28 mouse cellular contexts compared by ENCODE assay signal in genomic region chr3:144555144-144555543, GRCm38 (mm10). TPM values are rescaled to one million over a fixed set of nuclear protein-coding genes. Genes with fewer than 3 reads are reported as not detected.
DNase-seq lines count a peak whose midpoint lies in the region; ATAC-seq and TF ChIP-seq lines count a peak whose summit lies in the region.
"Had no signal": no experiment of that assay in that cellular context is flagged by ENCODE, and none has a peak within 500 bp of the region (broad histone marks: within the 10 kb centered on the region; RNA-seq: fewer than 3 reads in every experiment).

No protein-coding gene starts in this region.

- TF ChIP-seq POLR2A in liver, adult 2 months (IDR thresholded peaks at IDR 0.05; ENCODE audit: extremely low read depth, insufficient read depth, low read length), result no peak
- no peak for TF ChIP-seq POLR2A in thymus, adult 2 months (IDR thresholded peaks at IDR 0.05; ENCODE audit: control insufficient read depth, extremely low read depth, insufficient read depth, low read length, poor library complexity)

- no peaks in the 10 kb centered on the region for H3K36me3 ChIP-seq in forebrain, embryonic 14.5 days (ENCODE audit: control insufficient read depth, insufficient read depth, low read length)
- H3K36me3 ChIP-seq in forebrain, embryonic 11.5 days (ENCODE audit: control insufficient read depth, insufficient read depth, low read length), result no peaks in the 10 kb centered on the region
- H3K36me3 ChIP-seq in liver, adult 2 months (ENCODE audit: control insufficient read depth, insufficient read depth, low read length), result no peaks in the 10 kb centered on the region
- H3K36me3 ChIP-seq in liver, embryonic 12.5 days, result no peaks in the 10 kb centered on the region
- no peaks in the 10 kb centered on the region for H3K36me3 ChIP-seq in thymus, adult 2 months (ENCODE audit: control insufficient read depth, insufficient read depth, low read length)
- no peaks in the 10 kb centered on the region for H3K36me3 ChIP-seq in hindbrain, embryonic 12.5 days
- H3K36me3 ChIP-seq: heart, embryonic 13.5 days; intestine, embryonic 15.5 days; limb, embryonic 13.5 days; midbrain, embryonic 10.5 days; midbrain, embryonic 15.5 days; neural tube, embryonic 15.5 days had no signal

- peak; percentile 65 for DNase-seq in forebrain, embryonic 14.5 days (ENCODE audit: low spot score)
- no peak for DNase-seq in forebrain, embryonic 11.5 days (ENCODE audit: low spot score)
- DNase-seq in liver, adult 2 months (ENCODE audit: extremely low read depth, low read depth, low spot score), result peak; percentile 48
- DNase-seq in ES-CJ7 (ENCODE audit: low read depth, low spot score), result peak; percentile 25
- no peak for DNase-seq in thymus, adult 2 months
- DNase-seq: adrenal gland, postnatal 25 days; cerebellum, adult 18-20 months; cerebellum, postnatal 10 days; gastrocnemius, postnatal 36 days; heart, adult 2 months; heart, postnatal 10 days; lung, embryonic 14.5 days; lung, postnatal 14 days; right cerebral cortex, postnatal 25 days; thymus, adult 18-20 months; thymus, postnatal 36 days had no signal

- no peak overlapping the region for H3K4me3 ChIP-seq in forebrain, embryonic 14.5 days (ENCODE audit: low read depth, low read length)
- H3K4me3 ChIP-seq in forebrain, embryonic 11.5 days (ENCODE audit: low read depth, low read length), result no peak overlapping the region
- no peak overlapping the region for H3K4me3 ChIP-seq in liver, adult 2 months (ENCODE audit: insufficient read depth, low read depth, low read length)
- H3K4me3 ChIP-seq in liver, embryonic 12.5 days, result no peak overlapping the region
- no peak overlapping the region for H3K4me3 ChIP-seq in thymus, adult 2 months (ENCODE audit: control insufficient read depth, insufficient read depth, low read length)
- no peak overlapping the region for H3K4me3 ChIP-seq in hindbrain, embryonic 12.5 days
- H3K4me3 ChIP-seq: heart, adult 2 months; heart, embryonic 13.5 days; intestine, embryonic 15.5 days; limb, embryonic 13.5 days; midbrain, embryonic 10.5 days; midbrain, embryonic 15.5 days; neural tube, embryonic 15.5 days had no signal

- no peaks in the 10 kb centered on the region for H3K9me3 ChIP-seq in forebrain, embryonic 14.5 days (replicated peaks; ENCODE audit: control insufficient read depth, low read length)
- H3K9me3 ChIP-seq in forebrain, embryonic 11.5 days (ENCODE audit: control insufficient read depth, low read length), result no peaks in the 10 kb centered on the region
- H3K9me3 ChIP-seq in liver, embryonic 12.5 days (replicated peaks), result no peaks in the 10 kb centered on the region
- H3K9me3 ChIP-seq in hindbrain, embryonic 12.5 days (replicated peaks), result no peaks in the 10 kb centered on the region
- H3K9me3 ChIP-seq: G1E; heart, embryonic 13.5 days; intestine, embryonic 15.5 days; limb, embryonic 13.5 days; midbrain, embryonic 10.5 days; midbrain, embryonic 15.5 days; neural tube, embryonic 15.5 days had no signal

- H3K4me1 ChIP-seq in forebrain, embryonic 14.5 days (ENCODE audit: control insufficient read depth, insufficient read depth, low read length), result peaks cover 45% of the 10 kb centered on the region
- H3K4me1 ChIP-seq in forebrain, embryonic 11.5 days (replicated peaks; ENCODE audit: control insufficient read depth, insufficient read depth, low read length), result peaks cover 25% of the 10 kb centered on the region
- H3K4me1 ChIP-seq in liver, adult 2 months (ENCODE audit: control insufficient read depth, insufficient read depth, low read length), result peaks cover 2% of the 10 kb centered on the region
- peaks cover 54% of the 10 kb centered on the region for H3K4me1 ChIP-seq in liver, embryonic 12.5 days
- H3K4me1 ChIP-seq in thymus, adult 2 months (replicated peaks; ENCODE audit: control insufficient read depth, insufficient read depth, low read length), result peaks cover 26% of the 10 kb centered on the region
- H3K4me1 ChIP-seq in hindbrain, embryonic 12.5 days, result peaks cover 33% of the 10 kb centered on the region

- WGBS in forebrain, embryonic 14.5 days, result 52% methylated on average over 7 of the region's 7 CpGs
- 85% methylated on average over 7 of the region's 7 CpGs for WGBS in forebrain, embryonic 11.5 days
- 54% methylated on average over 7 of the region's 7 CpGs for WGBS in liver, adult 2 months
- 86% methylated on average over 7 of the region's 7 CpGs for WGBS in liver, embryonic 12.5 days (ENCODE audit: insufficient replicate concordance)
- WGBS in thymus, adult 2 months, result 97% methylated on average over 7 of the region's 7 CpGs
- WGBS in hindbrain, embryonic 12.5 days, result 87% methylated on average over 7 of the region's 7 CpGs

- H3K9ac ChIP-seq in forebrain, embryonic 14.5 days (ENCODE audit: low read length), result no peak overlapping the region
- no peak overlapping the region for H3K9ac ChIP-seq in forebrain, embryonic 11.5 days (ENCODE audit: low read length)
- no peak overlapping the region for H3K9ac ChIP-seq in liver, adult 2 months (ENCODE audit: low read depth, low read length)
- H3K9ac ChIP-seq in liver, embryonic 12.5 days, result no peak overlapping the region
- H3K9ac ChIP-seq in hindbrain, embryonic 12.5 days, result no peak overlapping the region
- H3K9ac ChIP-seq: heart, embryonic 13.5 days; intestine, embryonic 15.5 days; limb, embryonic 13.5 days; liver, embryonic 14.5 days; lung, embryonic 14.5 days; midbrain, embryonic 15.5 days; neural tube, embryonic 15.5 days had no signal

- H3K27me3 ChIP-seq in forebrain, embryonic 14.5 days (replicated peaks; ENCODE audit: control insufficient read depth, insufficient read depth, low read length), result no peaks in the 10 kb centered on the region
- H3K27me3 ChIP-seq in forebrain, embryonic 11.5 days (ENCODE audit: control insufficient read depth, insufficient read depth, low read length), result no peaks in the 10 kb centered on the region
- H3K27me3 ChIP-seq in liver, adult 2 months (ENCODE audit: control insufficient read depth, insufficient read depth, low read length), result no peaks in the 10 kb centered on the region
- H3K27me3 ChIP-seq in liver, embryonic 12.5 days (replicated peaks), result no peaks in the 10 kb centered on the region
- no peaks in the 10 kb centered on the region for H3K27me3 ChIP-seq in thymus, adult 2 months (ENCODE audit: control insufficient read depth, insufficient read depth, low read length)
- H3K27me3 ChIP-seq in hindbrain, embryonic 12.5 days, result no peaks in the 10 kb centered on the region
- H3K27me3 ChIP-seq: heart, embryonic 13.5 days; intestine, embryonic 15.5 days; limb, embryonic 13.5 days; midbrain, embryonic 15.5 days; neural tube, embryonic 15.5 days had no signal

- 0 out of 2 replicates have a peak, but pooled peaks have one; percentile 4 for ATAC-seq in forebrain, embryonic 14.5 days
- no peak for ATAC-seq in forebrain, embryonic 11.5 days (replicated peaks; ENCODE audit: low FRiP score)
- ATAC-seq in liver, embryonic 12.5 days, result no peak
- ATAC-seq in hindbrain, embryonic 12.5 days (ENCODE audit: low FRiP score), result no peak
- ATAC-seq: hindbrain, embryonic 16.5 days; midbrain, embryonic 15.5 days had no signal

- H3K27ac ChIP-seq in forebrain, embryonic 14.5 days (ENCODE audit: low read depth, low read length), result 0 out of 2 replicates have a peak overlapping the region, but pooled peaks have one; percentile 28
- H3K27ac ChIP-seq in forebrain, embryonic 11.5 days (ENCODE audit: low read depth, low read length), result no peak overlapping the region
- no peak overlapping the region for H3K27ac ChIP-seq in liver, adult 2 months (replicated peaks; ENCODE audit: insufficient read depth, low read depth, low read length)
- H3K27ac ChIP-seq in liver, embryonic 12.5 days, result no peak overlapping the region
- no peak overlapping the region for H3K27ac ChIP-seq in thymus, adult 2 months (ENCODE audit: control insufficient read depth, insufficient read depth, low read length)
- H3K27ac ChIP-seq in hindbrain, embryonic 12.5 days, result no peak overlapping the region
- H3K27ac ChIP-seq: heart, adult 2 months; heart, embryonic 13.5 days; intestine, embryonic 15.5 days; kidney, postnatal 0 days; limb, embryonic 13.5 days; liver, embryonic 14.5 days; midbrain, embryonic 10.5 days; midbrain, embryonic 15.5 days; neural tube, embryonic 15.5 days had no signal

- no peak for TF ChIP-seq CTCF in liver, adult 2 months (IDR thresholded peaks at IDR 0.05; ENCODE audit: low read depth, low read length)
- TF ChIP-seq CTCF in thymus, adult 2 months (IDR thresholded peaks at IDR 0.05; ENCODE audit: borderline replicate concordance, control insufficient read depth, extremely low read depth, insufficient read depth, low read length, poor library complexity), result no peak

- no peak overlapping the region for H3K4me2 ChIP-seq in forebrain, embryonic 14.5 days (ENCODE audit: low read length)
- H3K4me2 ChIP-seq in forebrain, embryonic 11.5 days (ENCODE audit: low read depth, low read length, severe bottlenecking), result no peak overlapping the region
- no peak overlapping the region for H3K4me2 ChIP-seq in liver, embryonic 12.5 days
- H3K4me2 ChIP-seq in hindbrain, embryonic 12.5 days (replicated peaks), result no peak overlapping the region
- H3K4me2 ChIP-seq: heart, embryonic 13.5 days; intestine, embryonic 15.5 days; limb, embryonic 13.5 days; lung, embryonic 14.5 days; midbrain, embryonic 15.5 days; neural tube, embryonic 15.5 days had no signal

- peaks cover 28% of the 10 kb centered on the region; the same call in 1 of the 2 replicates for H3K79me2 ChIP-seq in liver, adult 2 months (ENCODE audit: control insufficient read depth, insufficient read depth, low read length)

RNA-seq across cellular contexts. Expression of gene Hs2st1, which starts 14.8 kb away (rescaled TPM):
- polyA plus RNA-seq in forebrain, embryonic 14.5 days (2014; fragmentation: Nextera tagmentation; extraction: Ambion mirVana), result 18.3 and 18.6 TPM in 2 replicates
- polyA plus RNA-seq in forebrain, embryonic 11.5 days (2014; fragmentation: Nextera tagmentation; extraction: Ambion mirVana), result 25.3 and 26.8 TPM in 2 replicates
- total RNA-seq in liver, adult 2 months (2014; rRNA removed), result 5.4 and 6.0 TPM in 2 replicates
- polyA plus RNA-seq in liver, adult 2 months (2012; rRNA removed), result 1.9 and 2.0 TPM in 2 replicates
- 6.0 and 6.3 TPM in 2 replicates for polyA plus RNA-seq in liver, embryonic 12.5 days (2016; fragmentation: Nextera tagmentation; extraction: Ambion mirVana)
- polyA plus RNA-seq in thymus, adult 2 months (2012; rRNA removed), result 7.8 and 8.2 TPM in 2 replicates
- polyA plus RNA-seq in hindbrain, embryonic 12.5 days (2016; fragmentation: Nextera tagmentation; extraction: Ambion mirVana), result 24.1 and 25.1 TPM in 2 replicates

RNA-seq across cellular contexts. Expression of gene Selenof, which starts 15.0 kb away (rescaled TPM):
- 518 and 577 TPM in 2 replicates for polyA plus RNA-seq in forebrain, embryonic 14.5 days (2014; fragmentation: Nextera tagmentation; extraction: Ambion mirVana)
- 385 and 409 TPM in 2 replicates for polyA plus RNA-seq in forebrain, embryonic 11.5 days (2014; fragmentation: Nextera tagmentation; extraction: Ambion mirVana)
- total RNA-seq in liver, adult 2 months (2014; rRNA removed), result 314 and 385 TPM in 2 replicates
- polyA plus RNA-seq in liver, adult 2 months (2012; rRNA removed), result 176 and 235 TPM in 2 replicates
- 307 and 317 TPM in 2 replicates for polyA plus RNA-seq in liver, embryonic 12.5 days (2016; fragmentation: Nextera tagmentation; extraction: Ambion mirVana)
- 113 and 129 TPM in 2 replicates for polyA plus RNA-seq in thymus, adult 2 months (2012; rRNA removed)
- polyA plus RNA-seq in hindbrain, embryonic 12.5 days (2016; fragmentation: Nextera tagmentation; extraction: Ambion mirVana), result 452 and 477 TPM in 2 replicates

Comparison
In these comparisons a context has a peak if more than half of its experiments do, and no peak if none do; other contexts are left out.
1. DNase-seq: peak in forebrain, embryonic 14.5 days (single experiment), liver, adult 2 months (single experiment) and ES-CJ7 (single experiment); none in forebrain, embryonic 11.5 days (single experiment) and thymus, adult 2 months (single experiment).